Mouse (Mus musculus): ENCODE results near the gene Serpinf1. TPM values are rescaled to one million over a fixed set of nuclear protein-coding genes. Genes with fewer than 3 reads are reported as not detected.
"Not testable (repeated sequence)": the region's sequence is repeated elsewhere in the genome, so short reads cannot be mapped to it uniquely, and the experiment has no call there.

Serpinf1 gene
- total RNA-seq, 2 experiments from 2014 or later: 30.8 to 38.9 TPM

DNA sequence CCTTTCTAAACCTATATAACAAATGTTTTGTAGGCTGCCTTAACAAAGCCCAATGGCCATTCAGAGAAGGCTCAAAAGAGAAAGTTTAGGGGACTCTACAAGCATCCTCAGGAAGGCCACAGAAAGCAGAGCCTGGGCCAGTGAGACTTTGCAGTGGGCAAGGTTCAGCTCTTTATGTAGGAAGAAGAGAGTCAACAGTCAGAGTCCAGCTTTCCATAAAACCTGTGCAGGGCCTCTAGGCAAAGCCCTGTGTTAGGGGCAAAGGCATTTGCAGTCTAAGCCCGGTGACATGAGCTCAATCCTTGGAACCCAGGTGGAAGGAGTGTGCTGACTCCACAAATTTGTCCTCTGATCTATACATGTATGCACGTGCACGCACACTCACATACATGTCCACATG, 2.0 kb upstream of the Serpinf1 start:
- DNase-seq (ENCODE audit: low spot score in 2 of 2): no peak

DNA sequence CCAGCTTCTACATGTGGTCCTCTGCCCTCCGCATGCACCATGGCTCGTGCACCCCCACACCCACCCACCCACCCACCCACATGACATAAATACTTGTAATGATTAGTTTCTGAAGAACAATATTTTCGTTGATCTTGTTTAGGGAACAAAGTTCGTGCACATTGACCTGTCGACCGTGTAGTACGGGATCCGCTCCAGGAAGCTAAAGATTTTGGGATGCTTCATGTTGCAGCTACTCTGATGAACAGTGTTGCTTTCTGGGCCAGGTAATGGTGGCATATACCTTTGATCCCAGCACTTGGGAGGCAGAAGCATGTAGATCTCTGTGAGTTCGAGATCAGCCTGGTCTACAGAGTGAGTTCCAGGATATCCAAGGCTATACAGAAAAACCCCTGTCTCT, 1.5 kb upstream of the Serpinf1 start:
- DNase-seq (ENCODE audit: low spot score in 2 of 2): no peak

DNA sequence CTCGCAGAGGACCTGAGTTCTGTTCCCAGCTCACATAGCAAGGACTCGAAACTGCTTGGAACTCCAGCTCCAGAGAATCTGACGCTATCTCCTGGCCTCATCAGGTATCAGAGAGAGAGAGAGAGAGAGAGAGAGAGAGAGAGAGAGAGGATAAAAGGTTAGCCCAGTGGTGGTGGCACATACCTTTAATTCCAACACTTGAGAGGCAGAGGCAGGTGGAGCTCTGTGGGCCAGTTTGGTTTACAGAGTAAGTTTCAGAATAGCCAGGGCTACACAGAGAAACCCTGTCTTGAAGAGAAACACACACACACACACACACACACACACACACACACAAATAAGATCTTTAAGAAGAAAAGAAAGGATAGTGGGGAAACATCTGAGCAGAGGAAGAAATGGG, 590 bp upstream of the Serpinf1 start:
- DNase-seq (ENCODE audit: low spot score in 2 of 2): no peak

DNA sequence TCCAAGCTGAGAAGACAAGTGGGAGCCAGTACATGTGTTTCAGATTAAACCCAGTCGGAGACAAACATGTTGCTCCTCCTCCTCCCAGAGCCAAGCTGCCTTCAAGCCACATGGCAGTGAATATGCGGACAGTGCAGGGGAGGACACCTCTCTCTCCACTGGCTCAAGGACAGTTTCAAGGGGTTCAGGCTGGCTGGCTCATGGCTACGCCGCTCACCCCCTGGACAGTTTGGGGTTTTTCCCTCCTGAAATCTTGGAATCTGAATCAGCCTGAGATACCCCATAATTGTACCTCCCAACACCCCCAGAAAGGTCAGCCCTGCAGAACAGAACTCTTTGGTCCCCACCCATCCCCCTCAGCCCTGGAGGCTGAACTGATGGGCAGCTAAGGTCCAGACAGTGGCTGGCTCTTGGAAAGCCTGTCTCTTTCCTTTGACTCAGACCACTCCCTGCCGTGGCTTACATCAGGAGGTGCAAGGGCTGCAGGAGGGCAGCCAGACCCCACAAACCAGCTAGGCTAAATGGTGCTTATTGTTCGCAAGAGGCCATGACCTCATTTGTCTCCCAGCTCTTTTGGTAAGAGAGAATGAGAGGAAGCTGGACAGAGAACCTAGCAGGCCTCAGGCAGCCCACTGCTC, 1.0 kb downstream of the Serpinf1 start:
- no peak for DNase-seq (ENCODE audit: low spot score in 2 of 2)

DNA sequence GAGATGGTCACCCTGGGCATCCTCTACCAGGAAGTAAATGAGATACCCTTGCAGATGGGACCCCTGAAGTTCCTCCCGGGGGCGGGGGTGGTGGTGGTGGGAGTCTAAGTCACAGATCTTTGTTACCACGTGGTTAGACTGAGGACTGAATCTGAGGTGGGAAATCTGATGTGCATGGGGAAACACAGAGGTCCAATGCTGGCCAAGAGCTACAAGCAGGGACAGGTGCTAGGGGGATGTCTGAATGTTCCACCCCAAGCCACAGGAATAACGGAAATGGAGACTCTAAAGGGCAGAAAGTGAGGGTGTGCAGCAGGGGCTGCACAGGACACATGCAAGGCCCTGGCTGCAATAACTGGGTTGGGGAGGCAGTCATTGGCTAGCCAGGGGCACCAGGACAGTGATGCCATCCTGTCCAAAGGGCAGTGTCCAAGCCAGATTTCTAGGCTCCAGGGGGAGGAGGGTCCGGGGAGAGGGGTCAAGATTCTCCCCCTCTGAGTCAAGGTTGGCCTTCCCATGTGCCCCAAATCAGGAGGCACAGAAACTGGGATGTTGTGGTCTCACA, 1.6 kb downstream of the Serpinf1 start:
- DNase-seq (ENCODE audit: low spot score in 2 of 2): no peak

DNA sequence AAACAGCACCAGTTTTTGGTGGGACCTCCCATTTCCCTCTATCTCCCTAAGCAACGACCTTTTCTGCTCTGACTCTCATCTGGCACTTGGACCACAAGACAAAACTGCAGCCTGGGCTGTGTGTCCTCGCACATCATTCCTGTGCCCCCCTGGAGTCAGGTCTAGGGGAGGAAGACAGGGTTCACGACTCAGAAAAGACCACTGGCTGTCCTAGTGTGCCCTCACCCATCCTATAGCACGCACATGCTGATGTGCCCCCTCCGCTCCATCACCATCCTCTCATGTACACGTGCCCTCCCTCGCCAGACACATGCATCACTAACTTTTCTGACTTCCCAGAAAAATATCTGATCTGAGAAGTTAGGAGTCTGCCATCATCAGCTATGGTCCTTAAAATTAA, 2.5 kb downstream of the Serpinf1 start:
- no peak for DNase-seq (ENCODE audit: low spot score in 2 of 2)

DNA sequence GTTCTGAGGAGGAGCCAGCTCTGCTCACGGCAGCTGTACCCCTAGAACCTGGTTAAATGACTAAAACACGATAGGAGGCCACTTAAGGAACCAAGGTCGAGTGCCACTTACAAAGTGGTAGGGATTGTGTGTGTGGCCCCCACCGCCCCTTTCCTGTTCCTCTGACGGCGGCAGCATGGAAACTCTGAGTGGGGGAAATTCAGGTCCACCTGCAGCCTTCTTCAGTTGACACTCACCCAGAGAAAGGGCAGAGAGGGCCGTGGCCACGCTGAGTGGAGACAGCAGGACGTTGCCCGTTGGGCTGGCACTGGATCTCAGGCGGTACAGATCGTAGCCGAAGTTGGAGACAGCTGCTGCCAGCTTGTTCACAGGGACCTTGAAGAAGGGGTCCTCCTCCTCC, 6.5 kb downstream of the Serpinf1 start:
- no peak for DNase-seq (ENCODE audit: low spot score in 2 of 2)

DNA sequence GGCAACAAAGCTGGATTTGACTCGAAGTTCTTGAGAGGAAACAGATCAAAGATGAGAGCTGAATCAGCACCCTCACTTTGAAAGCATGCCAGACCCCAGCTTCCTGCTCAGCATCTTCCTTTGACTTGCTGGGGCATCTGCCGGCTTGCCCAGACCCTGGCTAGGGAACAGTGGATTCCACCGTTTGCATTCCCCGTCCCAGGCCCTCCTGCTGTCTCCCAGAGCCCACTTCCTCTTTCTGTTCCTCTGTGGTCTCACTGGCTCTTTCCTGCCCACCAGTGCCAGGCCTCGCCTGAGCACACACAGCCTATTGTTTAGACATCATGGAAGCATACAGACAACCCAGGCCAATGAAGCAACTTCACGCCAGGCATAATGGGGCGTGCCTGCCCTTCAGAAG, 7.4 kb downstream of the Serpinf1 start:
- peak; percentile 30 to 35 for DNase-seq (ENCODE audit: low spot score in 2 of 2)

DNA sequence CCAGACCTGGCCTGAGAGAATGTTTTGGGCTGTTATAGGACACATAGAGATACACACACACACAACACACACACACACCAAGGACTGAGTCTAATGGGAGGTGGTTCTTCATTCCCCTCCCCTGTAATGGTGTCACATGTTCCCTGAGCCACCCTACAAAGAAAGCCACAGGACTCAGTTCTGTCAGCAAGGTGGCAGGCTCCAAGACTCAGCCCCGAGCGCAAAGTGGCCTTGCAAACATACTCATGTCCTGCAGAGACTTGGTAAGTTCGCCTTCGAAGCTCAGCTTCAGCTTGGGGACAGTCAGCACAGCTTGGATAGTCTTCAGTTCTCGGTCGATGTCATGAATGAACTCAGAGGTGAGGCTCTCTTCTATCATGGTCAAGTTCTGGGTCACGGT, 11.9 kb downstream of the Serpinf1 start:
- DNase-seq (ENCODE audit: low spot score in 2 of 2): no peak

DNA sequence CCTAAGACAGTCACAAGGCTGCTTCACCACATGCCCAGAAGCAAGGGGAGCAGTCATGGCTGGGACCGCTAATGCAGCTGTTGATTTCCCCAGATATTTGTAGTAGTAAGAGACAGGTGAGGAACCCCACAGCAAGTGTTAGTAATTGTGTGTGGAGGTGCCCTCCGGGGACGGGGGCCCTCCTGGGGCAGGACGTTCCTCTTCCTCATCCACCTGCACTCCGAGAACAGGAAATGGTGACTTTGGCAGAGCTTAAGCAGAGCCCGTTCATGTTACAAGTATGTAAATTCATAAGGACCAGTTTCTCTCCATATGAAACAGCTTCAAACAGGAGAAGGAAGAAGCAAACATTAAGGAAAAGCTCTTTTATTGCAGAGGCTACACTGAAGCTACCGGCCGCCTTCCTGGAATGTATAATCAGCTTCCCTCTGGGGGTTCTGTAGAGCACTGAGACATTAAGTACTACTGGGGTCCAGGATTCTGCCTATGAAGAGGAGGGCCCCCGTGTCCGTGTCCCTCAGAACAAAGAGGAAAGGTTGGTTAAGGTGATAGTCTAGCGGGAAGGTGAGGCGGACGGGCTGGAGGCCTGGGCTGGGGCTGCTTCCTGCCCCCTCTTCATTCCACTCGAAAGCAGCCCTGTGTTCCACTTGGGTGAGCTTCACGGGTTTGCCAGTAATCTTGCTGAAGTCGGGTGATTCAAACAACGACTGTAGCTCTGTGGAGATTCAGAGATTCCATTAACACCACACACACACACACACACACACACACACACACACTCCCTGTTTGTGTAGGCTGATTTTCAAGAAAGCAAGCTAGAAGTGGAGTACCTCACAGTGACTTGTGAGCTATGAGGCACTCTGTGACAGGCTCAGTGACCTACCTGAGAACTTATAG, 12.6 kb downstream of the Serpinf1 start:
- no peak for DNase-seq (ENCODE audit: low spot score in 2 of 2)

DNA sequence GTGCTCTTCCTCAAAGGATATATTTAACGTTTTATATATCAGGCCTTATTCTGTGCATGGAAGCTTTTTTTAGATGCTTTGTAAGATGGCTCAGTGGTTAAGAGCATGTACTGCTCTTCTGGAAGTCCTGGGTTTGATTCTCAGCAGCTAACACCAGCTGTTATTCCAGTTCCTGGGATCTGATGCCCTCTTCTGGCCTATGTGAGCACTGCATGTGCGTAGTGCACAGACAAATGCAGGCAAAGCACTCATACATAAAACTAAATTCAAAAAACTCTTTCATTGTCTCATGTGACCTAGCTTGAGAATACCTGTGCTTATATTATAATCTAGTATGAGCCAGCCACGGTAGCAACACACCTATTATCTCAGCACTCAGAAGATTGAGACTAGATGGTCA, 15.6 kb downstream of the Serpinf1 start:
- DNase-seq (ENCODE audit: low spot score in 2 of 2): peak; percentile 47 to 54

DNA sequence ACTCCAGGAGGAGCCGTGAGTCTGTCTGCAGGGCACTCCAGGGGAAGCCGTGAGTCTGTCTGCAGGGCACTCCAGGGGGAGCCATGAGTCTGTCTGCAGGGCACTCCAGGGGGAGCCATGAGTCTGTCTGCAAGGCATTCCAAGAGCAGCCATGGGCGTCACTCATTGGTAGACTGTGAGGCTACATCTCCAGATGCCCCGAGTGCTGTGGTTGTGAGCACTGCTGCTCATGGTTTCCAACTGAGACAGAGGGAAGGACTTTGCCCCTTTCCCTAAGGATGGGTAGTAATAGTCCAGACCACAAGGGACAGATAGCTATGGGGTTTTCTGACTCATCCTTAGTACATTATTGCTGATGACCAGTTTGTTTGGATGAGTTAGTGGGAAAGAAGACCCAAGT, 16.4 kb downstream of the Serpinf1 start:
- DNase-seq (ENCODE audit: low spot score in 2 of 2): no peak

DNA sequence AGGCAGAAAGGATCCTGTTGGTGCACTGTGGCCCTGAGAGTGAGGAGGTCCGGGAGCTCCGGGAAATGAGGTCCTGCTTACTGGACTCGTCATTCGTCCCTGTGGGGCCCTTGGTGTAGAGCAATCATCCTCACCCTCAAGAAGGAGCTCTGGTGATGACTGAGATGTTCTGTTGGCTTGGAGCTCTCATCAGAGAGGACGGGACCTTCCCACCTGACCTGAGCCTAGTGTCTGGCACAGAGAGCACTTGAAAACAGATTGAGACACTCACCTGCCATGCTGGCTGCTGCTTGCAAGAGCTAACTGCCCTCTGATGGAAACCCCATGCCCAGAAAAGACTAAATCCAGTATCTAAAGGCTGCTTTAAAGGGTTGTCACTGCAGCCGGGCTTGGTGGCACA, 17.7 kb downstream of the Serpinf1 start:
- no peak for DNase-seq (ENCODE audit: low spot score in 2 of 2)

DNA sequence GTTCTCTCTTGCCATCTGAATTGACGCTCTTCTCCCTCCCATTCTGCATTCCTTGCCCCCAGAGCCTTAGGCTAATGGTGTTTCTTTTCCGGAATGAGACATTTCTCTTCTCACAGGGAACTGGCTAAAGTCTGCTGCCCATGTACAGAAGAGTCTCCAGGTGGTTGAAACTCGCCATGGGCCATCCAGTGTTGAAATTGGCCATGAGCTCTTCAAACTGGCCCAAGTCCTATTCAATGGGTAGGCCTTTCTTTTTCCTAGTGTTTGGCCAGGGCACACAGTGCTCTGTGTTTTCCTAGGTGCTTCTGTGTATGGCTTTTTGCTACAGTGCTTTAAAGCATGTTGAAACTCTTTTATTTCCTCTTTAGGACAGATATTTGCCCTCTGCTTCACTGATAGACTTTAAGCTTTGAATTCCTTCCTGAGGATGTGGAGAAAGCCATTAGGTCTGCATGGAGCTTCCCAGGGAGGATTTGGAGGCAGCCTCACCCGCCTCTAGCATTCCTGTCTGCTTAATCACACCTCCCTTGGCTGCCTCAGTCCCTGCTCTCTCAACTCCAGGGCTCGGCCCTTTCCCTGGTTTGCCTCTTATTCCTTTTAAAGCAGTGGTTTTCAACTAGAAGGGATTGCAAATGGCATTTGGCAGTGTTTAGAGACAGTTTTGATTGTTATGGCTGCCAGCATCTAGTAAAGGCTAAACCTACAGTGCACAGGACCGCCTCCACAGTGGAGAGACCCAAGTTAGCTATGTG, 19.0 kb downstream of the Serpinf1 start:
- DNase-seq (ENCODE audit: low spot score in 2 of 2): no peak

DNA sequence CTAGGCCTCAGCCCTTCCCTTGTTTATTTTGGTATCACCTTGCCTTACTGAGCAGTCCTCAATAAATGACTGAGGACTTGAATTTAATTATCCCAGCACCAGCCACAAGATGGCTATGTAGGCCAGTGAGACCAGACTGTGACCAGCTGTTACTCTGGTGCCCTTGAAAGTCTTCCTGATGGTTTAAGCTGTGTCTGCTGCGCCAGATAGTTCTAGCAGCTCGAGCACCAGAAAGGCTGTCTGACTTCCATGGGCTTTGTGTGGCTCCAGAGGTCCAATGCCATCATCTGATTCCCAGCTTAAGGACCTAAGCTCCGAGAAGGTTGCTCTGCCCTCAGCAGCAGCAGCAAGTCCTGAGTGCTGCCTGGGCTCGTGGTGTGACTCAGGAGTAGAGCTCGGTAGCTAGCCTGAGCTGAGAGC, 20.2 kb downstream of the Serpinf1 start:
- peak; percentile 51 to 67 for DNase-seq (ENCODE audit: low spot score in 2 of 2)

DNA sequence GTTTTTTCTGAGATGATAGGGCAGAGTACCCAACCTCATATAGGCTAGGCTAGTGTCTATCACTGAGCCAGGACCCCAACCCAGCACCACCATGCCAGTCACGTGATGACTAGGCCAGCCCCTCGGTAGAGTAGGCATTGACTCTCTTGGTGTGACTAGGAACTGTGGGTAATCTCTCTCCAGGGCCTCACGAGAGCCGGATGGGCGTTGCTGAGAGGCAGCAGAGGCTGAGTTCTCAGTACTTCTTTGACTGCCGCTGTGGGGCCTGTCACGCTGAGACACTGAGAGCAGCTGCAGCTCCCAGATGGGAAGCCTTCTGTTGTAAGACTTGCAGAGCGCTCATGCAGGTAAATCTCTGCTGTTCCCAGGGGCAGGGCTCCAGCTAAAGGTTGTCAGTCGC, 22.4 kb downstream of the Serpinf1 start:
- no peak for DNase-seq (ENCODE audit: low spot score in 2 of 2)

DNA sequence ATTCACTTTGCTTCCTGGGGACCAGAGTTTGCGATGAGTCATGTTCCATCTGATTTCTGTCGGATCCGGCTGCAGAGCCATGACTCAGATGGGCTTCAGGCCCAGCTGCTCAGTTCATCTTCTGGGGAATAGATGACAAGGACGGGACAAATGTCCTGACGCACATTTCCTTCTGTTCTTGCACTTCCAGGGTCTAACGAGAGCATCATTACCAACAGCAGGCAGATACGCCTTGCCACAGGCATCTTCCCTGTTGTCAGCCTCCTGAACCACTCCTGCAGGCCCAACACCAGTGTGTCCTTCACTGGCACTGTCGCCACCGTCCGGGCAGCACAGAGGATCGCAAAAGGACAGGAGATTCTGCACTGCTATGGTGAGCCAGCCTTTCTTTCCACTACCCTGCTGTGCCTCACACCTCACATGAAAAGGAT, 23.1 kb downstream of the Serpinf1 start:
- no peak for DNase-seq (ENCODE audit: low spot score in 2 of 2)

DNA sequence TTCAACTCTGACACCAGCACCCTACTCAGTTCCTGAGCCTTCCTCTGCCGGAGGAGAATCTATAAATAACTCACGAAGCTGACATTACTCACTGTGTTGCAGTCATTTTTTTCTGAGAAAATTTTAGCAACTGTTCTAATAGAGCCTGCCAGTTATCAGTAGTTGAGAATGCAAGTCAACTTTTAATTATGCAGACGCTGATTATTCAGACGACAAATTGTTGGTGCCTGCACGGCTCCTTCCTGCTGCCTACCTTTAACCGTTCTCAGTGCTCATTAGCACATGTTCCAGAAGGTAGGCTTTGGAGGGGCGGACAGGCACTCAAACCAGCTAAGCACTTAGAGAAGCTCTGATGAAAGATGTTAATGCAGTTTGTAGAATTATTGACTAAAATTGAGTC, 25.0 kb downstream of the Serpinf1 start:
- DNase-seq (ENCODE audit: low spot score in 2 of 2): no peak

DNA sequence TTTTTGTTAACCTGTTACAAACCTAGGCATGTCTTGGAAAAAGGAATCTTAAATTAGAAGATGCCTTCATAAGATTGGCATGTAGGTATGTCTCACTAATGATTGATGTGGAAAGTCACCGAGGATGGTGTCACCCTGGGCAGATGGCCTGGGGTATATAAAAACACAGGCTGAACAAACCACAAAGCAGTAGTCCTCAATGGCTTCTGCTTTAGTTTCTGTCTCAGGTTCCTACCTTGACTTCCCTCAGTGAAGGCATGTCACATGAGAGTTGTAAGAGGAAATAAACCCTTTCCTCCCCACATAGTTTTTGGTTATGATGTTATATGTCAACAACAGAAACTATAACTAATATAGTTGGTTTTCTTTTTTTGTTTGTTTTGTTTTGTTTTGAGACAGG, 26.9 kb downstream of the Serpinf1 start:
- peak in 1 of 2 experiments; percentile 3 for DNase-seq (ENCODE audit: low spot score in 2 of 2)

DNA sequence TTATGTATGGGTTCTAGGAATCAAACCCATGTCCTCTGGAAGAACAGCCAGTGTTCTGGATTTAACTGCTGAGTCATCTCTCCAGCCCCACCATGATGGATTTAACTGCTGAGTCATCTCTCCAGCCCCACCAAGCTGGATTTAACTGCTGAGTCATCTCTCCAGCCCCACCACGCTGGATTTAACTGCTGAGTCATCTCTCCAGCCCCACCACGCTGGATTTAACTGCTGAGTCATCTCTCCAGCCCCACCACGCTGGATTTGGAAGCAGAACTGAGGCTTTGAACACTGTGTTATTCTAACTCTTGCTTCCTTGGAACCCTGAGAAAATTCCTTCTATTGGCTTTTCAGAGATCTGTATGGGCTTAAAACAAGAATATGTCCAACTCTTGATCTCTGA, 39.0 kb downstream of the Serpinf1 start:
- not testable (repeated sequence) for DNase-seq (ENCODE audit: low spot score in 2 of 2)

DNA sequence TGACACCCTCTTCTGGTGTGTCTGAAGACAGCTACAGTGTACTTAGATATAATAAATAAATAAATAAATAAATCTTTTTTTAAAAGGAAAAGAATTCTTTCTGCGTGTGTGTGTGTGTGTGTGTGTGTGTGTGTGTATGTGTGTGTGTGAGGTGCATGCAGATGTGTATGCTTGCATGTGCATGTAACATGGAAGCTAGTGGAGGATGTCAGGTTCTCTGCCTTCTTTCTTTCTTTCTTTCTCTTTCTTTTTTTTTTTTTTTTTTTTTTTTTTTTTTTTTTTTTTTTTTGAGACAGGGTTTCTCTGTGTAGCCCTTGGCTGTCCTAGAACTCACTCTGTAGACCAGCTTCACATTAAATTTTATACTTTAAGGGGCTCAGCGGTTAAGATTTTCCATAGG, 43.7 kb downstream of the Serpinf1 start:
- not testable (repeated sequence) for DNase-seq (ENCODE audit: low spot score in 2 of 2)

DNA sequence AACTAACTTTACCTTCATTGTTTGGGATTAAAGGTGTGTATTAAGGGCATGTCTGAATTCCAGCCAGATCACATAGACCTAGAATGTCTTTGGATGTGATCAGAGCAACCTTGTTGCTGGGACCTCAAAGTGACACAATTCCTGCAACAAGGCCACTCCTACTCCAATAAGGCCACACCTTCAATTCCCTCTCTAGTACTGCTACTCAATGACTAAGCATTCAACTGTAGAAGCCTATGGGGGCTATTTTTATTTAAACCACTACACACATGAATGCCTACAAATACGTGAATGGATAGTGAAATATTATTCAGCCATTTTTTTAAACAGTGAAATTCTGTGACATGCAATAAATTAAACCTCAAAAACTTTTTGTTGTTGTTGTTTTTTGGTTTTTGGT, 45.4 kb downstream of the Serpinf1 start:
- no peak for DNase-seq (ENCODE audit: low spot score in 2 of 2)

Measured in layer of hippocampus, postnatal 10 days (tissue).